Mouse (Mus musculus): Measurements from ENCODE around the gene Ak1. TPM values are rescaled to one million over a fixed set of nuclear protein-coding genes. Genes with fewer than 3 reads are reported as not detected.
A peak's percentile ranks its signal among the peaks of the same experiment; 100 is the strongest.

Gene Ak1
- polyA plus RNA-seq, 1 experiment from 2014 or later, result 22.8 TPM

DNA sequence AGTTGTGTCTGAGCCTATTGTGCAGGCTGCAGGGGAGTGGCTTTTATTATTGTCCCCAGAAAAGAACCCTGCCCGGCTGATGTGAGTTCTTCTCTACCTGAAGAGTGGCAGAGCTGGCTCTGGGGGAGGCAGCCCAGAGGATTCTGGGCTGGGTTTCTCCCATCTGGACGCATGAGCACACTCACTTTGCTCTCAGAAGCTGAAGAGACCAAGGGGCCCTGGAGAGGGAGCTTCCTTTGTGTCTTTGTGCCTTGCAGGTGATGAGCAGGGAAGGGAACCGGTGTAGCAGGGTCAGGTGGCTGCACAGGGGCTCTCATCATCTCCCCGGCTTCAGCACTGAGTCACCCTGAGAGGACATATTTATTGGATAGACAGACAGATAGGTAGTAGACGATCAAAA is 40.7 kb downstream of the Ak1 start:
- Histone ChIP-seq H3K4me1 (replicated peaks; ENCODE audit: control insufficient read depth, insufficient read depth, low read length) (peaks cover 7% of the 10 kb centered on the region), H3K9me3 (ENCODE audit: control insufficient read depth, low read length) (no peaks in the 10 kb centered on the region), H3K9ac (ENCODE audit: low read length) (no peak overlapping the region), H3K4me3 (ENCODE audit: low read depth, low read length) (no peak overlapping the region), H3K4me2 (ENCODE audit: low read length) (no peak overlapping the region), H3K36me3 (ENCODE audit: control insufficient read depth, insufficient read depth, low read length) (peaks cover 7% of the 10 kb centered on the region; the same call in 1 of the 2 replicates), H3K27ac (ENCODE audit: low read depth) (peak overlapping the region; percentile 44; the same call in 1 of the 2 replicates), H3K27me3 (replicated peaks; ENCODE audit: control insufficient read depth, insufficient read depth, low read length) (no peaks in the 10 kb centered on the region)
- ATAC-seq (replicated peaks; ENCODE audit: low FRiP score, low TSS enrichment, low read depth), result peak; percentile 25; the same call in 1 of the 2 replicates
- 27% methylated on average over 5 of the region's 5 CpGs for WGBS
- DNase-seq (ENCODE audit: low spot score), result no peak

DNA sequence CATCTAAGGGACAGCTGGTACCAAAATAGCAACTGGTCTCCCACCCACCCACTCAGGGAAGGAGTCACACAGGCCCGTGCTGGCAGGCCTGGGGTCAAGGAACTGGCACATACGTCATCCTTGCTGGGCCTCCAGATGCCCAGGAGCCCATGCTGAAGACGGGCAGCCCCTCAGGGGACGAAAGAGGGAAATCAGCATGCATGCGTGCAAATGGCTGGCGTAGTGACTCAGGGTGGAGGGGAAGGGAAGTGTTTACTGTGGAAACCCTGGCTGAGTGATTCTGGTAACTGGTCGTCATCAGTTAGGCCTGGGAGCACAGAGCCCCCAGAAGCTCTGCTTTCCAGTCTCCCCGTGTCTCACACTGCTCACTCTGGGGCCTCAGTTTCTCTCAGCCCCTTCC is 43.8 kb downstream of the Ak1 start:
- WGBS, result 69% methylated on average over 8 of the region's 8 CpGs
- H3K27ac ChIP-seq (ENCODE audit: low read depth), result no peak overlapping the region

DNA sequence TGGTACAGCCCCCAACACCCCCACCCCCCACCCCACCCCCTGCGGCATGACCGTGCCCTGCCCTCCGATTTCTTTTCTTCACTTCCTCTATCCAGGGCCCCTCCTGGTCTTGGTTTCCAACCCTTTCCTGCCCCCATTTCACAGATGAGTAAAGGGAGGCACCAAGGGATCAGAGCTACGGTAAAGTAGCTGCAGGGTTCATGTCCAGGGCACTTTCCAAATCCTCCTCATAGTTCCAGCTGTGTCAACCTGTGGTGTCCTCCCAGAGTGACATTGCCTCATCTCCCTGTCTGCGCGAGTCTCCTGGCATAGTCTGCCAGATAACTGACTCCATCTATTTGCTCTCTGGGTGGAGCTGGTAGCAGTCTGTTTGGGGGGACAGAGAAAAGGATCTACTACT is 44.3 kb downstream of the Ak1 start:
- H3K27ac ChIP-seq (ENCODE audit: low read depth), result peak overlapping the region; percentile 34; the same call in 1 of the 2 replicates
- no peaks in the 10 kb centered on the region for H3K27me3 ChIP-seq (replicated peaks; ENCODE audit: control insufficient read depth, insufficient read depth, low read length)
- no peak for DNase-seq (ENCODE audit: low spot score)
- H3K36me3 ChIP-seq (ENCODE audit: control insufficient read depth, insufficient read depth, low read length), result no peaks in the 10 kb centered on the region
- peaks cover 7% of the 10 kb centered on the region for H3K4me1 ChIP-seq (replicated peaks; ENCODE audit: control insufficient read depth, insufficient read depth, low read length)
- no peak overlapping the region for H3K4me3 ChIP-seq (ENCODE audit: low read depth, low read length)
- H3K9me3 ChIP-seq (ENCODE audit: control insufficient read depth, low read length), result no peaks in the 10 kb centered on the region
- 77% methylated on average over 6 of the region's 6 CpGs for WGBS
- H3K9ac ChIP-seq (ENCODE audit: low read length), result no peak overlapping the region
- ATAC-seq (replicated peaks; ENCODE audit: low FRiP score, low TSS enrichment, low read depth), result no peak
- H3K4me2 ChIP-seq (ENCODE audit: low read length), result no peak overlapping the region

More for the DNA sequence above, 43.8 kb downstream of the Ak1 start:
- ATAC-seq (replicated peaks; ENCODE audit: low FRiP score, low TSS enrichment, low read depth), result no peak
- Histone ChIP-seq H3K27me3 (replicated peaks; ENCODE audit: control insufficient read depth, insufficient read depth, low read length) (no peaks in the 10 kb centered on the region), H3K9ac (ENCODE audit: low read length) (no peak overlapping the region), H3K4me3 (ENCODE audit: low read depth, low read length) (no peak overlapping the region), H3K4me1 (replicated peaks; ENCODE audit: control insufficient read depth, insufficient read depth, low read length) (peaks cover 7% of the 10 kb centered on the region), H3K4me2 (ENCODE audit: low read length) (no peak overlapping the region), H3K9me3 (ENCODE audit: control insufficient read depth, low read length) (no peaks in the 10 kb centered on the region), H3K36me3 (ENCODE audit: control insufficient read depth, insufficient read depth, low read length) (no peaks in the 10 kb centered on the region)
- no peak for DNase-seq (ENCODE audit: low spot score)

DNA sequence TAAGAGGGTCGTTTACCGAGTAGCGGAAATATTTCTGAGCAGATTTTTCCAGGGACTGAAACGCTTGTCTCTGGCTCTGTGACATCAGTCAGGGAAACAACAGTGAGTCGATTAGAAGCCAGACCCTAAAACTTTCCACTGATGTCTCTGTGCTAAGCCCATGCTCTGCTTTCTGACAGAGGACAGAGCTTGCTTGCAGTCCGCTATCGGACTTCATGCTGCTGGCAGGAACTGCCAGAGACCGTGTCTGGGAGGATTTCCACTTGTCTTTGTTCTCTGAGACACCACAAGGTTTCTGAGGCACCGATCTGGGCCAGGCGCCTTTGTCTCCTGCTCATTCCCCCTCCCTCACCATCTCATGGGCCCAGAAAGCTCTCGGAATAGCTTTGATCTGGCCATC is 46.2 kb downstream of the Ak1 start:
- H3K4me2 ChIP-seq (ENCODE audit: low read length), result no peak overlapping the region
- no peaks in the 10 kb centered on the region for H3K9me3 ChIP-seq (ENCODE audit: control insufficient read depth, low read length)
- WGBS, result 31% methylated on average over 11 of the region's 11 CpGs

DNA sequence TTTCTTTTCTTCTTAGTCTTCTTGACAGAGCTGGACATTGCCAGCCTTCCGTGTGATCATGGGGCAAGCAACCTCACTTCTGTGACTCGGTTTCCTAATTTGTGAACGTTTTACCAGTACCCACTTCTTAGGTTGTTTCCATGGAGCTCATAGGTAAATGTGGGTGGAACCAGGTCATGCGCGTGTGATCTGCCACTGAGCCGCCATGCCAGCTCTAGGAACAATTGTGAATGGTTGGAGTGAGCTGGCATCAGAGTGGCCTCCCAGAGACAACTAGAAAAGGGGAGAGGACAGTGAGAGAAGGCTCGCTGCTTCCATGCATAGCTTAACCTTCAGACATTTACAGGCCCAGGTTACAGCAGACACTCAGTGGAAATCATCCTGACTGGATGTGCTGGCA is 46.6 kb downstream of the Ak1 start:
- H3K4me3 ChIP-seq (ENCODE audit: low read depth, low read length), result no peak overlapping the region
- no peaks in the 10 kb centered on the region for H3K9me3 ChIP-seq (ENCODE audit: control insufficient read depth, low read length)
- ATAC-seq (replicated peaks; ENCODE audit: low FRiP score, low TSS enrichment, low read depth) (no peak), DNase-seq (ENCODE audit: low spot score) (no peak)
- no peaks in the 10 kb centered on the region for H3K27me3 ChIP-seq (replicated peaks; ENCODE audit: control insufficient read depth, insufficient read depth, low read length)
- 94% methylated on average over 7 of the region's 7 CpGs for WGBS
- H3K9ac ChIP-seq (ENCODE audit: low read length), result no peak overlapping the region
- no peaks in the 10 kb centered on the region for H3K4me1 ChIP-seq (replicated peaks; ENCODE audit: control insufficient read depth, insufficient read depth, low read length)
- H3K4me2 ChIP-seq (ENCODE audit: low read length), result no peak overlapping the region
- H3K27ac ChIP-seq (ENCODE audit: low read depth), result peak overlapping the region; percentile 63; the same call in 1 of the 2 replicates
- H3K36me3 ChIP-seq (ENCODE audit: control insufficient read depth, insufficient read depth, low read length), result peaks cover 7% of the 10 kb centered on the region; the same call in 1 of the 2 replicates

More for the DNA sequence above, 46.2 kb downstream of the Ak1 start:
- Histone ChIP-seq H3K4me3 (ENCODE audit: low read depth, low read length) (no peak overlapping the region), H3K9ac (ENCODE audit: low read length) (no peak overlapping the region), H3K36me3 (ENCODE audit: control insufficient read depth, insufficient read depth, low read length) (peaks cover 4% of the 10 kb centered on the region; the same call in 1 of the 2 replicates), H3K27me3 (replicated peaks; ENCODE audit: control insufficient read depth, insufficient read depth, low read length) (no peaks in the 10 kb centered on the region), H3K4me1 (replicated peaks; ENCODE audit: control insufficient read depth, insufficient read depth, low read length) (no peaks in the 10 kb centered on the region), H3K27ac (ENCODE audit: low read depth) (peak overlapping the region; percentile 63; the same call in 1 of the 2 replicates)
- no peak for ATAC-seq (replicated peaks; ENCODE audit: low FRiP score, low TSS enrichment, low read depth)
- no peak for DNase-seq (ENCODE audit: low spot score)

DNA sequence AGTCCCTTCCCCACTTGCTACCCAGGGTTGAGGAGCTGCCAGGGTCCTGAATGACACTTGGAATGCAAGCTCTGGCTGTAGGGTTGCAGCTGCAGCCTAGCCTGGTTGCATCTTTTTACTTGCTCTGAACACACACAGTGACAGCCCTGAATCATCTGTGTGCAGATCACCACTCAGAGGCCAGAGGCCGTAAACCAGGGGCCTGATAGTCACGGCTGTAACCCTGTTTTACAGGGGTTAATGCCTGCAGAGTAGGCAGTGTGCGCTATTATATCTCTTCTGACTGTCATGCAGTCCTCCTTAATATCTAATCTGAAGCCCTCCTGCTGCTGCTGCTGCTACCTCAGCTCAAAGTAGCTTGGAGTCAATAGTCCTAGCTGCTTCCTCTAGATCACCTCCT is 48.3 kb downstream of the Ak1 start:
- no peaks in the 10 kb centered on the region for H3K9me3 ChIP-seq (ENCODE audit: control insufficient read depth, low read length)
- H3K9ac ChIP-seq (ENCODE audit: low read length), result no peak overlapping the region
- no peaks in the 10 kb centered on the region for H3K4me1 ChIP-seq (replicated peaks; ENCODE audit: control insufficient read depth, insufficient read depth, low read length)
- H3K4me3 ChIP-seq (ENCODE audit: low read depth, low read length), result no peak overlapping the region
- no peak overlapping the region for H3K4me2 ChIP-seq (ENCODE audit: low read length)
- 39% methylated on average over 3 of the region's 3 CpGs for WGBS
- ATAC-seq (replicated peaks; ENCODE audit: low FRiP score, low TSS enrichment, low read depth) (no peak), DNase-seq (ENCODE audit: low spot score) (no peak)
- H3K27ac ChIP-seq (ENCODE audit: low read depth), result no peak overlapping the region
- no peaks in the 10 kb centered on the region for H3K27me3 ChIP-seq (replicated peaks; ENCODE audit: control insufficient read depth, insufficient read depth, low read length)
- peaks cover 11% of the 10 kb centered on the region; the same call in 1 of the 2 replicates for H3K36me3 ChIP-seq (ENCODE audit: control insufficient read depth, insufficient read depth, low read length)

DNA sequence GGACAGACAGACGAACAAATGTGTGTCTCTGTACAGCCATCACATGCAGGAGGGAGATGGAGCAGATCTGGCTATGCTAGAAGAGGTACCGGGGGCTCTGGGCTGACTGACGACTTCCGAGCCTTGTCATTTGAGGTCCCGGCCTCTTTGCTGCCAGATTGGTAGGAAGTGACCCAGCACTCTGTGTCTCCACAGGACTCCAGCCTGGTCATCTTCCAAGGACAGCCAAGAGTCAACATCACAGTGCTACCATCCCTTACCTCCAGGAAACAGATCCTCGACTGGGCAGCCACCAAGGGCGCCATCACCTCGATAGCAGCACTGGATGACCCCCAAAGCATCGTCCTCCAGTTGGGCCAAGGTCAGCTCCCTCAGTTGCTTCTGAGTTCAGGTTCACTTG is 49.6 kb downstream of the Ak1 start:
- H3K9ac ChIP-seq (ENCODE audit: low read length), result no peak overlapping the region
- ATAC-seq (replicated peaks; ENCODE audit: low FRiP score, low TSS enrichment, low read depth), result no peak
- H3K9me3 ChIP-seq (ENCODE audit: control insufficient read depth, low read length), result no peaks in the 10 kb centered on the region
- H3K4me2 ChIP-seq (ENCODE audit: low read length), result no peak overlapping the region
- 84% methylated on average over 9 of the region's 9 CpGs for WGBS
- no peaks in the 10 kb centered on the region for H3K27me3 ChIP-seq (replicated peaks; ENCODE audit: control insufficient read depth, insufficient read depth, low read length)
- H3K4me3 ChIP-seq (ENCODE audit: low read depth, low read length), result no peak overlapping the region
- peaks cover 16% of the 10 kb centered on the region; the same call in 1 of the 2 replicates for H3K36me3 ChIP-seq (ENCODE audit: control insufficient read depth, insufficient read depth, low read length)
- no peak for DNase-seq (ENCODE audit: low spot score)
- H3K4me1 ChIP-seq (replicated peaks; ENCODE audit: control insufficient read depth, insufficient read depth, low read length), result no peaks in the 10 kb centered on the region
- H3K27ac ChIP-seq (ENCODE audit: low read depth), result no peak overlapping the region

DNA sequence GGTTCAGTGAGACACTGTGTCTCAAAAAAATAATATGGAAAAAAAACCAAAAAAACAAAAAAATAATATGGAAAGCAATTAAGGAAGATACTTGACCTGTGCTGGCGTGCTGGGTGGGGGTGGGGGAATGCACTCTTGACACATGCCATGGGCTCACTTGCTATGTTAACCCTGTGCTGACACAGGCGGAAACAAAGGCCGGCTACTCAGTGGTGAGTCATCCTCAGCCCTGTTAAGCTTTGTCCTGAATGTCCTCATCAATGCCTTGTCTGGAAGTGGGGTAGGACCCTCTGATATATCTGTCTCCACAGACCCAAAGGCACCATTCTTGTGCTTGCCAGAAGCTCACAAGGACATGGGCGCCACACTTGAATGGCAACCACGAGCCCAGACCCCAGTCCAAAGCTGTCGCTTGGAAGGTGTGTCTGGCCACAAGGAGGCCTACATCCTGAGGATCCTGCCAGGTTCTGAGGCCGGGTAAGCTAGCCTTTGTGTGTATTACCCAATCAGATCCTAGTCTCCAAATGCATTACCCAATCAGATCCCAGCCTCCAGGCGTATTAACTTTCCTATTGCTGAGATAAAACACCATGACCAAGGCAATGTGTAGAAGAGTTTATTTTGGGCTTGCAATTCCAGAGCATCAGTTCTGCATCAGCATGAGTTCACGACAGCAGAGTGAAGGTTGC is 50.5 kb downstream of the Ak1 start:
- Histone ChIP-seq H3K27ac (ENCODE audit: low read depth) (no peak overlapping the region), H3K36me3 (ENCODE audit: control insufficient read depth, insufficient read depth, low read length) (peaks cover 16% of the 10 kb centered on the region; the same call in 1 of the 2 replicates), H3K27me3 (replicated peaks; ENCODE audit: control insufficient read depth, insufficient read depth, low read length) (no peaks in the 10 kb centered on the region), H3K4me1 (replicated peaks; ENCODE audit: control insufficient read depth, insufficient read depth, low read length) (no peaks in the 10 kb centered on the region), H3K9me3 (ENCODE audit: control insufficient read depth, low read length) (0 out of 2 replicates have a peak, but pooled peaks cover 3% of the 10 kb centered on the region), H3K9ac (ENCODE audit: low read length) (no peak overlapping the region), H3K4me3 (ENCODE audit: low read depth, low read length) (no peak overlapping the region), H3K4me2 (ENCODE audit: low read length) (no peak overlapping the region)
- no peak for DNase-seq (ENCODE audit: low spot score)
- 73% methylated on average over 9 of the region's 9 CpGs for WGBS
- no peak for ATAC-seq (replicated peaks; ENCODE audit: low FRiP score, low TSS enrichment, low read depth)
